Mouse (Mus musculus): Measurements from ENCODE around the gene Olr1. TPM values are rescaled to one million over a fixed set of nuclear protein-coding genes. Genes with fewer than 3 reads are reported as not detected.
A peak's percentile ranks its signal among the peaks of the same experiment; 100 is the strongest.
"Not testable (repeated sequence)": the region's sequence is repeated elsewhere in the genome, so short reads cannot be mapped to it uniquely, and the experiment has no call there.

The Olr1 gene
- total RNA-seq, 1 experiment from 2014 or later: 0.55 TPM

DNA sequence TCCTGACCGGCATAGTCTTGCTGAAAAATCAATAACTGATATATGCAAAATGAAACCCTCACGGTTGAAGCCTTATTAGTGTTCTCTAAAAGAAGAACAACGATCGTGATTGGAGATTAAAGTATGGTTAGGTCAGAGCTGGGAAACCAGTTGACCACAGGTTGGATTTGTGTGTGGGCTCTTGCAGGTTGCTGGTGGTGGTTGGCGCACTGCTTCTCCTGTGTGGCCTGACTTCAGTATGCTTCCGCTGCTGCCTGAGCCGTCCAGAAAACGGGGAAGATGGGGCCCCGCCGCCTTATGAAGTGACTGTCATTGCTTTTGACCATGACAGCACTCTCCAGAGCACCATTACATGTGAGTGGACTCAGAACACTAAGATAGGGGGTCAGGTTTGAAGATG, 9.4 kb upstream of the Olr1 start:
- peak in 1 of 2 experiments; percentile 37; a peak in 1 of 4 replicates for ATAC-seq (replicated peaks in 1 of 2; ENCODE audit: insufficient read depth in 1 of 2, low FRiP score in 2 of 2, low TSS enrichment in 1 of 2, low read depth in 1 of 2, poor library complexity in 2 of 2, severe bottlenecking in 2 of 2)

DNA sequence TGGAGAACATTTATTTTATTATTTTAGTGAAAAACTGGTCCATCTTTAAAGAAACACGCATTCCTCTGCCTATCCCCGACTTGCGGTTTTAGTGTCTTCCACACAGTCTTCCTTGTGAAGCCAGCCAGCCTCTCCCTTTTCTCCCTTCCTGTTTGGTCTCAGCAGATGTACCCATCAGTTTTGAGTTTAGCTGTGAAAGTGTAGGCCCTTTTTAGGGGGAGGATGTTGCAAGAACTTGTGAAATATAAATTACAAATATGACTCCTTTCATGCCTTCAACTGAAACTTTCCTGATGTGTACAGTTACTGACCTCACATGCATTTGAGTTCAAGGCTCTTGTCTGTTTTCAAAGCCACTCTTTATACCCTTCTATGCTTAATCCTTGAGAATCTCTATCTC, 8.1 kb upstream of the Olr1 start:
- ATAC-seq (replicated peaks in 1 of 2; ENCODE audit: insufficient read depth in 1 of 2, low FRiP score in 2 of 2, low TSS enrichment in 1 of 2, low read depth in 1 of 2, poor library complexity in 2 of 2, severe bottlenecking in 2 of 2): peak in 1 of 2 experiments; percentile 23; a peak in 1 of 4 replicates

GRCm38 (mm10) chr6:129514376-129514775, 7.4 kb upstream of the Olr1 start:
- ATAC-seq (replicated peaks in 1 of 2; ENCODE audit: insufficient read depth in 1 of 2, low FRiP score in 2 of 2, low TSS enrichment in 1 of 2, low read depth in 1 of 2, poor library complexity in 2 of 2, severe bottlenecking in 2 of 2): no peak

GRCm38 (mm10) chr6:129513409-129513808, 6.4 kb upstream of the Olr1 start:
- no peak for ATAC-seq (replicated peaks in 1 of 2; ENCODE audit: insufficient read depth in 1 of 2, low FRiP score in 2 of 2, low TSS enrichment in 1 of 2, low read depth in 1 of 2, poor library complexity in 2 of 2, severe bottlenecking in 2 of 2)

DNA sequence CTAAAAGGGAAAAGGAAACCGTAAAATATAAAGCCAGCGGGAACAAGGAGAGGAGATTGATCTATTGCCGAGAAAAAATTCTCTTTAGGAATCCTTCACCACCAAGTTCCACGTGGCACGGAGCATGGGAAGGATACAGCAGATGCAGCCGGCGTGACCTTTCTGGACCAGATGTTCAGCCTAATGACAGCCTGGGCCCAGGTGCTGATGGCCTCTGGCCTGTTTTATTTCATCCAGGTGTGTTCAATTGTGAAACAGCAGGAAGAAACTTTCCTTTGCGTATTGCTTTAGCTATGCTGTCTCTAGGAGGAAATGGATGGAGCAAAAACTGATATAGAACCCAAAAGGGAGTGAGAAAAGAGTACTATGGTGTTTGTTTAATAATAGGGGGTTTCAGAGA, 5.9 kb upstream of the Olr1 start:
- no peak for ATAC-seq (replicated peaks in 1 of 2; ENCODE audit: insufficient read depth in 1 of 2, low FRiP score in 2 of 2, low TSS enrichment in 1 of 2, low read depth in 1 of 2, poor library complexity in 2 of 2, severe bottlenecking in 2 of 2)

- ATAC-seq (replicated peaks in 1 of 2; ENCODE audit: insufficient read depth in 1 of 2, low FRiP score in 2 of 2, low TSS enrichment in 1 of 2, low read depth in 1 of 2, poor library complexity in 2 of 2, severe bottlenecking in 2 of 2): no peak
These were observed 5.4 kb upstream of the Olr1 start, which contains the start of gene Tmem52b for GRCm38 (mm10) chr6:129512367-129512766. Tmem52b (plus strand) TSS chr6:129512555.

GRCm38 (mm10) chr6:129510120-129510911, 3.4 kb upstream of the Olr1 start:
- ATAC-seq (replicated peaks in 1 of 2; ENCODE audit: insufficient read depth in 1 of 2, low FRiP score in 2 of 2, low TSS enrichment in 1 of 2, low read depth in 1 of 2, poor library complexity in 2 of 2, severe bottlenecking in 2 of 2): no peak

DNA sequence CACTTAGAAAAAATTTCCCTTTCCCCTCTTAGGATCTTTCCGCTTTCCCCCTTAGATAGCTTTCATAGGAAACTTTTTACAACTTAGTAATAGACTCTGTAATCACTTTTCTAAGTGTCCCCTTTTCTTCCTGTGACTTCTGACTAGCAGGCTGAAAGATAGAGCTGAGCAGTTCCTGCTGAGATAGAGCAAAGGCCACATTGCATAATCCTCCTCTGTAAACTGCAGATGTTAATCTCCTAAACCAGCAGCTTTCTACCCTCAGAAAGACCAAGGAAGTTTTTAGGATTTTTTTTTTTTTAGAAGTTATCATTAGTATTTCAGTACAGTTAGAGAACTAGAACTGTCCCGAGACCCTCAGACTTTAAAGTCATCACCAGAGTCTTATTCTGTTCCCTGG, 3.5 kb downstream of the Olr1 start:
- no peak for ATAC-seq (replicated peaks in 1 of 2; ENCODE audit: insufficient read depth in 1 of 2, low FRiP score in 2 of 2, low TSS enrichment in 1 of 2, low read depth in 1 of 2, poor library complexity in 2 of 2, severe bottlenecking in 2 of 2)

DNA sequence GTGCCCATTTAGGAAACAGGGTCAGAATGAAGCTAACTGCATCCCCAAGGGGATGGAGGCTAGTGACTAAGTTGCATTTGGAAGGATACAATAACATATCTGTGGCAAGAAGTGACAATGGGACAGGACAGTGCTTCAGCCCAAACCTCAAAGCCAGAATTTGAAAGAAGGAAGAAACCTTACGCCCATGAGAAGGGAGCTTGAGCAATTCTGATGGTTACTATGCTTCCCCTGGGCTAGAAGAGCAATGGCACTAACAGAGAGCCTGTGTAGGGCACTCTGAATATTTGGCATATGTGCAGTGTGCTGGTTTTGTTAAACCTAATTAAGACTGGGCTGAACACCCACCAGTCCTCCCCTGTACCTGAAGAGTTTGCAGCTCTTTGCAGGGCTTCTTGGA, 7.4 kb downstream of the Olr1 start:
- not testable (repeated sequence) for ATAC-seq (replicated peaks in 1 of 2; ENCODE audit: insufficient read depth in 1 of 2, low FRiP score in 2 of 2, low TSS enrichment in 1 of 2, low read depth in 1 of 2, poor library complexity in 2 of 2, severe bottlenecking in 2 of 2)

DNA sequence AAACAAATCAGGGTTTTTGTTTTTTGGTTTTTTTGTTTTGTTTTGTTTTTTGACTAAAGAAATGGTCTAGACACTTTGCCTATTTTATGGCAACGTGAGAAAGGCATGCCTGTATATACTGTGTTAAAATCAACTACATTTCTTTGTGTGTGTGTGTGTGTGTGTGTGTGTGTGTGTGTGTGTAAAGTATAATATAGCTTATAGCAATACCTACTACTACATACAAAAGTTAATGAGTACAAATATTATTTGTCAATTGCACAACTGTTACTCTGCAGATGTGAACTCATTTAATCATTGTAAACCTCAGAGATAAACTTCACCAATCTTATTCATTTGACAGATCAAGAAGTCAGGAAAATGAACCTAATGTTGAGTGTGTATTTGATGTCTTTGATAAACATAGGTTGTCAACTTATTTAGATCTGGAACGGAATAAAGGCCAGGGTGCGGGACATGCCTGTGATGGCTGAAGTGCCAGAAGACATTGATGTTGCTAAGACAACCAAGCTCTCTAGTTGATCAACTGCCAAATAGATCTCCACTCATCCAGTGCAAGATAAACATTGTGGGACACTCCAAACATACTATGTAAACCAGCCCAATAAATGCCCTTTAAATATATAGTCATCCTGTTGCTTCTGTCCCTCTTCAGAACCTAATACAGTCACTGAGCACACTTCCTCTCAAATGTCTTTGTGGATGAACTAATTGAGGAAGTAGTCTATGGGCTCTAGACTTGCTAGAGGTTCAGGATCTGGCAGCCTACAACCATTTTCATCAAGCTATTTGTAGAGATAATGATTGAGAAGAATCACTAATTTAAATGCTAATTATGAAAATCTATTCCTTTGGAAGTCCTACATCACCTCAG, 9.4 kb downstream of the Olr1 start:
- ATAC-seq (replicated peaks in 1 of 2; ENCODE audit: insufficient read depth in 1 of 2, low FRiP score in 2 of 2, low TSS enrichment in 1 of 2, low read depth in 1 of 2, poor library complexity in 2 of 2, severe bottlenecking in 2 of 2): peak; percentile 71 to 75

DNA sequence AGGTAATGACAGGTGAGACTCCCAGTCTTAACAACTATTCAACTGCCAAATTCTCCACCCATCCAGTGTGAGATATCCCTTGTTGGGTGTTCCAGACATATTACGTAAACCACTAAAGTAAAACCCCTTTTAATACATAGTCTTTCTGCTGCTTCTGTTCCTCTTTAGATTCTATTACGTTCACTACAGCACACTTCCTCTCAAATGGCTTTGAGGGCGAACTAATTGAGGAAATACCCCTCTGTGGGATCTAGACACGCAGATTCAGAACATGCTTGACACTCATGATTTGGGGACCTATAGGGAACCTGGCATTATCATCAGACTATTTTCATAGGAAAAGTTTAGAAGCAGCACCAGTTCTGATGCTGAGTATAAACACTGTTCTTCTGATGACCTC, 12.0 kb downstream of the Olr1 start:
- ATAC-seq (replicated peaks in 1 of 2; ENCODE audit: insufficient read depth in 1 of 2, low FRiP score in 2 of 2, low TSS enrichment in 1 of 2, low read depth in 1 of 2, poor library complexity in 2 of 2, severe bottlenecking in 2 of 2): peak; percentile 75 to 83

- no peak for ATAC-seq (replicated peaks in 1 of 2; ENCODE audit: insufficient read depth in 1 of 2, low FRiP score in 2 of 2, low TSS enrichment in 1 of 2, low read depth in 1 of 2, poor library complexity in 2 of 2, severe bottlenecking in 2 of 2)
These were observed 26.6 kb downstream of the Olr1 start for GRCm38 (mm10) chr6:129480089-129480958.

DNA sequence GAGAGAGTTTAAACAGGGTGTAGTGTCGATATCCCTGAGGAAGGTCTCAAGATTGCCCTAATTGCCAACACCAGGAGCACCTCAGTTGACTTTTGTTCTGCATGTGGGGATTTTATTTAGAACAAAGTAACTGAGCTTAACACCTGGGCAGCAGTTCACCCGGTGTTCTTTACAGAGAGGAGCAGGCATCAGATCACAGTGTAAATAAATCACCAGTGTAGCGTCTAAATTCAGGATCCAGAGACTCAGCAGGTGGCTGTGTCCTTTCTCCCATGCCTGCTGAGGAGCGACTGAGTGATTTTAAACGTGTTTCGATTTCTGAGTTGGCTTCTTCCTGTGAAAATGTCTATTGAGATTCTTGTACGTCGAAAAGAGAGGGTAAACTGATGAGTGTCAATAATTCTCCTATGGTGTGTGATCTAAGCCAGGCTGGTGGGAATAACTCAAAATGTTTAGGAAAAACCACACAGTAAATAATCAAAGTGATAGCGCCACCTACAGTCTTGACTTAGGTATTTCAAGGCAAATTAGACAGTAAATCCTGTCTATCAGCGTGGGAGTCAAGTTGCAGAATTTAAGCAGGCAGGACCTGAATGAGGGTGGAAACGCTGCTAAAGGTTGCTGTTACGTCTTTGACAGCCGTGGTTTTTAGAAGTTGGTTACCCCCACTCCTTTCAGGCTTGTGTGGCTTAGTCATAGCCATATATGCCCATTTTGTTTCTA, 30.4 kb downstream of the Olr1 start:
- ATAC-seq (replicated peaks in 1 of 2; ENCODE audit: insufficient read depth in 1 of 2, low FRiP score in 2 of 2, low TSS enrichment in 1 of 2, low read depth in 1 of 2, poor library complexity in 2 of 2, severe bottlenecking in 2 of 2): peak; percentile 68 to 78

GRCm38 (mm10) chr6:129472627-129473026, 34.3 kb downstream of the Olr1 start:
- peak in 1 of 2 experiments; percentile 44; a peak in 1 of 4 replicates for ATAC-seq (replicated peaks in 1 of 2; ENCODE audit: insufficient read depth in 1 of 2, low FRiP score in 2 of 2, low TSS enrichment in 1 of 2, low read depth in 1 of 2, poor library complexity in 2 of 2, severe bottlenecking in 2 of 2)

DNA sequence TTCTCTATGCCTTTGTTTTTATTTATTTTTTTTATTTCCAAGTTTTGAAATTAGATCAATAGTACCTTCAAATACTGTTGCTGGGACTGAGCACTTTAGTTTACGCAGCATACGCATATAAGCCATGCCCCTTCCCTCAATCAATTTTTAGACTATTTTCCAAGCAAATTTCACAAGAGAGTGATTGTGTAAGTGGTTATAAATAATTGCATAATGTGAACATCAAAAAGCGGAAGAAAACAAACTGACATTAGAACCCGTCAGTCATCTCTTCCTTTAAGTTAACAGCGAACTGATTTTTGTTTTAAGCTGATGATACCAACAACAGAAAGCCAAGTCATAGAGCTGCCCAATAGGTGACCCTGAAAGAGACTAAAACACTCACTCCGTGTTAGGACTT, 35.6 kb downstream of the Olr1 start:
- peak; percentile 9 to 37; a peak in 2 of 4 replicates for ATAC-seq (replicated peaks in 1 of 2; ENCODE audit: insufficient read depth in 1 of 2, low FRiP score in 2 of 2, low TSS enrichment in 1 of 2, low read depth in 1 of 2, poor library complexity in 2 of 2, severe bottlenecking in 2 of 2)

- peak; percentile 67 to 76 for ATAC-seq (replicated peaks in 1 of 2; ENCODE audit: insufficient read depth in 1 of 2, low FRiP score in 2 of 2, low TSS enrichment in 1 of 2, low read depth in 1 of 2, poor library complexity in 2 of 2, severe bottlenecking in 2 of 2)
These were observed 55.4 kb downstream of the Olr1 start, which contains the start of gene Clec1a for GRCm38 (mm10) chr6:129451411-129452039. Clec1a (minus strand) TSS chr6:129452000.
